Mouse (Mus musculus): Measurements from ENCODE around the gene 2210408I21Rik.

DNA sequence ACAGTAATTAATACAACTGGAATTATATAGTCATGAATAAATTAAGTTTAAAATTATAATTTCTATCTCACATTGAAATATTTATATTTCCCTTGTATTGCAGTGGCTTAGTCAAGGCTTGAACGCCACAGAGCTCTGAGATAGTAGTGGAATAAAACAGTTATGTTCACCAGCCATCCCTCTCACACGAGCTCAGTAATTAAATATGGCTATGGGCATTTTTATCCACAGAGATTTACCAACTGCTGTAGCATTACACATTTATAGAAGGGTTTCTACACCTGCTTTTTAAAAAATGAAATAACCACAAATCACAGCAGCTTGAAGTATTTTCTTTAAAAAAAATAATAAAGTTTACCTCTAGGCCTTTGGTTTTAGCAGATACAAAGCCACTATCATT is 261.0 kb downstream of the 2210408I21Rik start:
- TF ChIP-seq CTCF (IDR thresholded peaks at IDR 0.05; ENCODE audit: low read depth, low read length) (no peak), GATA1 (IDR thresholded peaks at IDR 0.05; ENCODE audit: borderline replicate concordance, low read length) (no peak)
